Mouse (Mus musculus) MEL (cell line): ENCODE data around the gene Cep85l. TPM values are rescaled to one million over a fixed set of nuclear protein-coding genes. Genes with fewer than 3 reads are reported as not detected.

Source experiments
- DNase-seq: peaks from one replicate; pipeline ENCODE4 v3.0.0; 2011; ENCODE audit warnings: low read depth, low spot score
- H3K27ac ChIP-seq: 2 replicates; pipeline ENCODE4 v1.5.1; 2012; ENCODE audit warnings: low read depth, mild to moderate bottlenecking, control low read depth, low read length, moderate library complexity; ENCODE audit not compliant: control insufficient read depth
- H3K27me3 ChIP-seq, 2 experiments: fragments of 150-350 bp in 1 of 2; sonication (generic) in 1 of 2; 2 replicates each; pipeline ENCODE4 v1.6.1; 2012; ENCODE audit warnings: low read length in 2 of 2, mild to moderate bottlenecking in 2 of 2, improper control_type of control experiment in 1 of 2, moderate library complexity in 1 of 2; ENCODE audit not compliant: insufficient read depth in 2 of 2, control insufficient read depth in 1 of 2
- H3K36me3 ChIP-seq, 2 experiments: 2 replicates each; pipeline ENCODE4 v1.6.1; 2012 to 2014; ENCODE audit warnings: low read length in 2 of 2, improper control_type of control experiment in 1 of 2, inconsistent platforms in 1 of 2, mild to moderate bottlenecking in 1 of 2; ENCODE audit not compliant: insufficient read depth in 2 of 2, control insufficient read depth in 1 of 2
- H3K4me1 ChIP-seq, 2 experiments: fragments of 150-350 bp in 1 of 2; sonication (generic) in 1 of 2; 2 replicates each; pipeline ENCODE4 v1.6.1; 2012; ENCODE audit warnings: low read length in 2 of 2, improper control_type of control experiment in 1 of 2, mild to moderate bottlenecking in 1 of 2; ENCODE audit not compliant: insufficient read depth in 2 of 2, control insufficient read depth in 1 of 2
- H3K4me3 ChIP-seq, 2 experiments: fragments of 150-350 bp in 1 of 2; sonication (generic) in 1 of 2; 2 replicates each; pipeline ENCODE4 v1.5.1; 2012; ENCODE audit warnings: low read depth in 2 of 2, low read length in 2 of 2, mild to moderate bottlenecking in 2 of 2, moderate library complexity in 2 of 2, control low read depth in 1 of 2, improper control_type of control experiment in 1 of 2; ENCODE audit not compliant: control insufficient read depth in 1 of 2, insufficient read depth in 1 of 2
- H3K79me2 ChIP-seq: 2 replicates; pipeline ENCODE4 v1.6.1; 2012; ENCODE audit warnings: mild to moderate bottlenecking, low read length, moderate library complexity; ENCODE audit not compliant: control insufficient read depth, poor library complexity, insufficient read depth
- H3K9ac ChIP-seq: 2 replicates; pipeline ENCODE4 v1.6.1; 2012; ENCODE audit warnings: low read depth, mild to moderate bottlenecking, control low read depth, low read length, moderate library complexity; ENCODE audit not compliant: control insufficient read depth, poor library complexity, severe bottlenecking
- H3K9me3 ChIP-seq: fragments of 150-350 bp; sonication (generic); replicated peaks from 2 replicates; pipeline ENCODE4 v1.6.1; 2012; ENCODE audit warnings: mild to moderate bottlenecking, low read length, improper control_type of control experiment, moderate library complexity; ENCODE audit not compliant: insufficient read depth
- BHLHE40 ChIP-seq: IDR thresholded peaks from 2 replicates; pipeline ENCODE4 v1.6.1; 2012; ENCODE audit warnings: low read depth, mild to moderate bottlenecking, inconsistent platforms, low read length, improper control_type of control experiment, borderline replicate concordance
- CHD1 ChIP-seq: IDR thresholded peaks from 2 replicates; pipeline ENCODE4 v1.6.1; 2012; ENCODE audit warnings: low read depth, mild to moderate bottlenecking, inconsistent platforms, low read length, improper control_type of control experiment
- ELF1 ChIP-seq: IDR thresholded peaks from 2 replicates; pipeline ENCODE4 v1.6.1; 2014; ENCODE audit warnings: low read depth, mild to moderate bottlenecking, inconsistent platforms, low read length, improper control_type of control experiment, moderate library complexity
- EP300 ChIP-seq, 2 experiments: IDR thresholded peaks; 2 replicates each; pipeline ENCODE4 v1.6.1; 2011; ENCODE audit warnings: improper control_type of control experiment in 2 of 2, low read length in 2 of 2, low read depth in 1 of 2, mild to moderate bottlenecking in 1 of 2
- ETS1 ChIP-seq: IDR thresholded peaks from 2 replicates; pipeline ENCODE4 v1.6.1; 2012; ENCODE audit warnings: low read depth, mild to moderate bottlenecking, inconsistent platforms, low read length, improper control_type of control experiment, moderate library complexity
- GABPA ChIP-seq: IDR thresholded peaks from 2 replicates; pipeline ENCODE4 v1.6.1; 2012; ENCODE audit warnings: low read depth, mild to moderate bottlenecking, inconsistent platforms, low read length, improper control_type of control experiment, moderate library complexity
- GATA1 ChIP-seq: IDR thresholded peaks from 2 replicates; pipeline ENCODE4 v1.6.1; 2011; ENCODE audit warnings: low read depth, low read length, improper control_type of control experiment
- HCFC1 ChIP-seq: IDR thresholded peaks from 2 replicates; pipeline ENCODE4 v1.6.1; 2012; ENCODE audit warnings: low read depth, mild to moderate bottlenecking, inconsistent platforms, low read length, improper control_type of control experiment, moderate library complexity
- KAT2A ChIP-seq: conservative IDR thresholded peaks from 2 replicates; pipeline ENCODE4 v1.6.1; 2012; ENCODE audit warnings: low read depth, low read length, improper control_type of control experiment, inconsistent platforms
- MAFK ChIP-seq: IDR thresholded peaks from 2 replicates; pipeline ENCODE4 v1.6.1; 2011; ENCODE audit warnings: low read depth, mild to moderate bottlenecking, low read length, improper control_type of control experiment, borderline replicate concordance
- MAX ChIP-seq: IDR thresholded peaks from 2 replicates; pipeline ENCODE4 v1.6.1; 2011; ENCODE audit warnings: low read length, improper control_type of control experiment
- MEF2A ChIP-seq: IDR thresholded peaks from 2 replicates; pipeline ENCODE4 v1.6.1; 2014; ENCODE audit warnings: low read depth, mild to moderate bottlenecking, inconsistent platforms, low read length, improper control_type of control experiment; ENCODE audit not compliant: poor library complexity, insufficient replicate concordance, severe bottlenecking; ENCODE audit errors: extremely low read depth
- MXI1 ChIP-seq: IDR thresholded peaks from 2 replicates; pipeline ENCODE4 v1.6.1; 2011; ENCODE audit warnings: mild to moderate bottlenecking, low read depth, low read length, improper control_type of control experiment
- MYB ChIP-seq: IDR thresholded peaks from 2 replicates; pipeline ENCODE4 v1.6.1; 2011; ENCODE audit warnings: mild to moderate bottlenecking, low read depth, low read length, improper control_type of control experiment
- NELFE ChIP-seq: IDR thresholded peaks from 2 replicates; pipeline ENCODE4 v1.6.1; 2011; ENCODE audit warnings: low read depth, low read length, improper control_type of control experiment
- POLR2AphosphoS5 ChIP-seq: IDR thresholded peaks from 2 replicates; pipeline ENCODE4 v1.6.1; 2012; ENCODE audit warnings: low read depth, borderline replicate concordance, mild to moderate bottlenecking, inconsistent platforms, low read length, moderate library complexity, mixed read lengths
- RAD21 ChIP-seq: IDR thresholded peaks from 2 replicates; pipeline ENCODE4 v1.6.1; 2011; ENCODE audit warnings: mild to moderate bottlenecking, low read depth, low read length, improper control_type of control experiment
- RCOR1 ChIP-seq: IDR thresholded peaks from 2 replicates; pipeline ENCODE4 v1.6.1; 2012; ENCODE audit warnings: low read depth, mild to moderate bottlenecking, inconsistent platforms, low read length, improper control_type of control experiment
- SIN3A ChIP-seq: IDR thresholded peaks from 2 replicates; pipeline ENCODE4 v1.6.1; 2012; ENCODE audit warnings: low read length, improper control_type of control experiment, inconsistent platforms
- SMC3 ChIP-seq: IDR thresholded peaks from 2 replicates; pipeline ENCODE4 v1.6.1; 2011; ENCODE audit warnings: low read depth, low read length, improper control_type of control experiment
- TAL1 ChIP-seq: IDR thresholded peaks from 2 replicates; pipeline ENCODE4 v1.6.1; 2012; ENCODE audit warnings: mild to moderate bottlenecking, inconsistent platforms, low read length, moderate library complexity, mixed read lengths
- USF1 ChIP-seq: IDR thresholded peaks from 2 replicates; pipeline ENCODE4 v1.6.1; 2014; ENCODE audit warnings: low read depth, mild to moderate bottlenecking, inconsistent platforms, low read length, improper control_type of control experiment, moderate library complexity
- ZKSCAN1 ChIP-seq: IDR thresholded peaks from 2 replicates; pipeline ENCODE4 v1.6.1; 2012; ENCODE audit warnings: low read depth, mild to moderate bottlenecking, inconsistent platforms, low read length, improper control_type of control experiment, moderate library complexity
- polyA plus RNA-seq, 2 experiments: library from polyadenylated mRNA; stranded (reverse) in 1 of 2; unstranded in 1 of 2; fragments of >175 nt in 1 of 2; fragments of >200 nt in 1 of 2; gene quantifications; 2 replicates each; pipeline versions ENCODE4 v1.2.1 to v1.2.4; 2012; ENCODE audit warnings: low replicate concordance in 2 of 2, low read depth in 1 of 2; ENCODE audit not compliant: insufficient read length in 2 of 2, insufficient read depth in 1 of 2, missing spikeins in 1 of 2
- total RNA-seq: library from RNA; depleted of rRNA; stranded (reverse); fragments of 300-350 nt; gene quantifications from 2 replicates; pipeline ENCODE4 v1.2.3, GENCODE M21; 2012

Cep85l gene
- total and polyA plus RNA-seq, 3 experiments: 2.2 to 43.1 (median 3.0) TPM

DNA sequence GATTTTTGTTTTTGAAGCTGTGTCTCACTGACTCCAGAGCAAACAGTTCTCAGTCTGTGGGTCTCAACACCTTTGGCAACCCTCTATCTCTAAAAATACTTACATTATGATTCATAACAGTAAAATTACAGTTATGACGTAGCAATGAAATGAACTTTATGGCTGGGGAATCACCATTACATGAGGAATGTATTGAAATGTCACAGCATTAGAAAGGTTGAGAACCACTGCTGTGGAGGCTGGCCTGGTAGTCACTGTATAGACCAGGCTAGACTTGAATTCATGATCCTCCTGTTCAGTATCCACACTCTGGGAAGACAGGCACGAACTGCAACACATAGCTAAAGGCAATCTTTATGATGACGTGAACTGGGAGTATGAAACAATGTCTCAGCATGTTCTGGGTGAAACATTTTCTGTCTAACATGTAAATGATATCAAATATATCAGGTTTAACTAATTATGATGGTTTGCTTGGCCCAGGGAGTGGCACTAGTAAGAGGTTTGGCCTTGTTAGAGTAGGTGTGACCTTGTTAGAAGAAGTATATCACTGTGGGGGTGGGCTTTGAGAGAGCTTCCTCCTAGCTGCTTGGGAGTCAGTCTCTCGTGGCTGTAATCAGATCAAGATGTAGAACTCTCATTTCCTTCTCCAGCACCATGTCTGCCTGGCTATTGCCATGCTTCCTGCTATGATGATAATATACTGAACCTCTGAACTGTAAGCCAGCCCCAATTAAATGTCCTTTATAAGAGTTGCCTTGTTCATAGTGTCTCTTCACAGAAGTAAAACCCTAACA is 39.6 kb upstream of the Cep85l start (continued):
- TF ChIP-seq GATA1 (peak; percentile 62), USF1 (no peak), EP300 (IDR thresholded peaks at IDR 0.05; ENCODE audit: low read depth in 1 of 2, low read length in 2 of 2) (peak; percentile 49 to 52; a peak in 2 of 4 replicates), POLR2AphosphoS5 (no peak), ZKSCAN1 (no peak)

DNA sequence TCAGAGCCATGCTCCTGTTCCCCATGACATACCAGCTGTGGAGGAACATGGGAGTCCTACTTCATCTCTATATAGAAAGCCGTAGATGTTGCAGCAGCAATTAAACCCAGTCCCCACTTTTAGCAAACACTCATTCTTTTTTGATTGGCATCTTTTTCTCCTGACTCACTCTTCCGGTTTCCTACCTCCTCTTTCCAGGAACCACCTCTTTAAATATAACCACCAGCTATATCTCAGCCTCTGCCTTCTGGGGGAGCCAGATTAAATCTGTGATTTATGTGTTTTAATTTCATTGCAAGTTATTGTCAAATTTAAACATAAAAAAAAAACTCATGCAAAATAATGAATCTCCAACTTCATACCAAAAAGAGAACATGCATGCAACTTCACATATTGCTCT is 37.3 kb upstream of the Cep85l start:
- DNase-seq: no peak
- H3K79me2 ChIP-seq: no peaks in the 10 kb centered on the region
- no peak overlapping the region; the same call in 1 of the 2 replicates for H3K27ac ChIP-seq
- H3K4me3 ChIP-seq: no peak overlapping the region
- H3K4me1 ChIP-seq: peaks cover 19% of the 10 kb centered on the region in 2 experiments
- H3K9me3 ChIP-seq: no peaks in the 10 kb centered on the region
- H3K36me3 ChIP-seq: peaks cover 0 to 29% of the 10 kb centered on the region in 2 experiments; a peak in 2 of 4 replicates
- no peak overlapping the region for H3K9ac ChIP-seq
- 0 out of 2 replicates have a peak, but pooled peaks have one; percentile 22 for TF ChIP-seq ETS1
- no peak for TF ChIP-seq BHLHE40
- TF ChIP-seq RCOR1: peak; percentile 90
- TF ChIP-seq GATA1: peak; percentile 53; the same call in 1 of the 2 replicates
- TF ChIP-seq EP300 (IDR thresholded peaks at IDR 0.05; ENCODE audit: low read depth in 1 of 2, low read length in 2 of 2): peak; percentile 65
- TF ChIP-seq, all 39 proteins: peak for 4
- H3K27me3 ChIP-seq: no peaks in the 10 kb centered on the region

DNA sequence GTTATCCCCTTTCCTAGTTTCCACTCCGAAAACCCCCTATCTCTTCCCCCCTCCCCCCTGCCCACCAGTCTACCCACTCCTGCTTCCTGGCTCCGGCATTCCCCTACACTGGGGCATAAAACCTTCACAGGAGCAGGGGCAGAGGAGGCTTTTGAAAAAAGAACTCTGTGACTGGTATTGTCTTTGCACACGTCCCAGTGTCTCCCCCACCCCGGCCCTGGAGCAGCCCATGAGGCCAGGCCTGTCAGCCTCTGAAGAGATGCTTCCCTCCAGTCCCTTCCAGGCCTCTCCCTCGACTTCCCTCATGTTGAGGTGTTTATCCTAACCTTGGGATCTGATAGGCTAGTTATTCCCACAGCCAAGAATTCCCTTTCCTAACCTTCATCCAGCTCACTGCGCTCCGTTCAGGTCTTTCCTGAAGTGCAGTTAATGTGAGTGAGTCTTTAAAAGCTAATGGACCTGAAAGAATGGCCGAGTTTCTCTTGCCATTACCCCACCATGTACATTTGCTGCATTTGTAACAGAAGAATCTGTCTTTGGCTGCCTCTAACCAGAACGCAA is 36.5 kb upstream of the Cep85l start:
- no peak overlapping the region for H3K27ac ChIP-seq
- H3K36me3 ChIP-seq: peaks cover 0 to 21% of the 10 kb centered on the region in 2 experiments; a peak in 2 of 4 replicates
- H3K4me1 ChIP-seq: peaks cover 12 to 13% of the 10 kb centered on the region in 2 experiments
- no peaks in the 10 kb centered on the region for H3K27me3 ChIP-seq
- H3K4me3 ChIP-seq: no peak overlapping the region
- no peak for TF ChIP-seq MYB
- no peak for TF ChIP-seq EP300 (IDR thresholded peaks at IDR 0.05; ENCODE audit: low read depth in 1 of 2, low read length in 2 of 2)
- no peak for TF ChIP-seq RAD21
- TF ChIP-seq NELFE: no peak
- no peak for TF ChIP-seq KAT2A
- TF ChIP-seq HCFC1: no peak
- no peak for TF ChIP-seq USF1
- no peak for TF ChIP-seq MXI1
- no peak for TF ChIP-seq RCOR1
- no peak for TF ChIP-seq GABPA
- TF ChIP-seq TAL1: no peak
- TF ChIP-seq MEF2A: no peak
- no peak for TF ChIP-seq MAX
- no peak for TF ChIP-seq SIN3A
- TF ChIP-seq MAFK: no peak
- TF ChIP-seq SMC3: no peak
- no peak for TF ChIP-seq ELF1
- no peak for TF ChIP-seq GATA1
- TF ChIP-seq CHD1: no peak
- H3K9me3 ChIP-seq: no peaks in the 10 kb centered on the region
- DNase-seq: no peak
- H3K9ac ChIP-seq: no peak overlapping the region
- H3K79me2 ChIP-seq: no peaks in the 10 kb centered on the region
